Mouse (Mus musculus): ENCODE results near the gene Agrp. TPM values are rescaled to one million over a fixed set of nuclear protein-coding genes. Genes with fewer than 3 reads are reported as not detected.
A peak's percentile ranks its signal among the peaks of the same experiment; 100 is the strongest.

Agrp gene
- total and polyA plus RNA-seq, 2 experiments from 2014 or later: 0.53 TPM; not detected in 1

- no peak for DNase-seq (ENCODE audit: low spot score)
- H3K9me3 ChIP-seq (replicated peaks; ENCODE audit: control insufficient read depth, low read length): no peaks in the 10 kb centered on the region
- H3K4me1 ChIP-seq (ENCODE audit: control insufficient read depth, insufficient read depth): peaks cover 2% of the 10 kb centered on the region; the same call in 1 of the 2 replicates
- H3K4me2 ChIP-seq (ENCODE audit: low read depth, low read length): no peak overlapping the region
- TF ChIP-seq CTCF (IDR thresholded peaks at IDR 0.05; ENCODE audit: low read depth): no peak
- no peak for TF ChIP-seq EP300 (IDR thresholded peaks at IDR 0.05; ENCODE audit: low read depth)
- no peak for ATAC-seq (ENCODE audit: insufficient read depth, low read depth)
- H3K9ac ChIP-seq (replicated peaks; ENCODE audit: low read depth, low read length): no peak overlapping the region
- WGBS: 58% methylated on average over 6 of the region's 6 CpGs
- H3K4me3 ChIP-seq (ENCODE audit: low read depth, low read length): no peak overlapping the region
- H3K27me3 ChIP-seq (ENCODE audit: control insufficient read depth, insufficient read depth, low read length): 0 out of 2 replicates have a peak, but pooled peaks cover 3% of the 10 kb centered on the region
- no peak overlapping the region for H3K27ac ChIP-seq (ENCODE audit: low read depth)
- H3K36me3 ChIP-seq (replicated peaks; ENCODE audit: control insufficient read depth, insufficient read depth, low read length): no peaks in the 10 kb centered on the region
Measured at GRCm38 (mm10) chr8:105598777-105599176, 38.4 kb downstream of the Agrp start.

- Histone ChIP-seq H3K4me2 (ENCODE audit: low read depth, low read length) (peak overlapping the region; percentile 63), H3K36me3 (replicated peaks; ENCODE audit: control insufficient read depth, insufficient read depth, low read length) (no peaks in the 10 kb centered on the region), H3K9ac (replicated peaks; ENCODE audit: low read depth, low read length) (no peak overlapping the region), H3K9me3 (replicated peaks; ENCODE audit: control insufficient read depth, low read length) (no peaks in the 10 kb centered on the region), H3K27me3 (ENCODE audit: control insufficient read depth, insufficient read depth, low read length) (0 out of 2 replicates have a peak, but pooled peaks cover 3% of the 10 kb centered on the region), H3K27ac (ENCODE audit: low read depth) (peak overlapping the region; percentile 25; the same call in 1 of the 2 replicates), H3K4me1 (ENCODE audit: control insufficient read depth, insufficient read depth) (peaks cover 4% of the 10 kb centered on the region; the same call in 1 of the 2 replicates), H3K4me3 (ENCODE audit: low read depth, low read length) (peak overlapping the region; percentile 34)
- 4% methylated on average over 14 of the region's 14 CpGs for WGBS
- peak; percentile 84 for ATAC-seq (ENCODE audit: insufficient read depth, low read depth)
- DNase-seq (ENCODE audit: low spot score): peak; percentile 53
- TF ChIP-seq EP300 (IDR thresholded peaks at IDR 0.05; ENCODE audit: low read depth) (no peak), CTCF (IDR thresholded peaks at IDR 0.05; ENCODE audit: low read depth) (peak; percentile 72)
Measured at GRCm38 (mm10) chr8:105596362-105597034, 40.7 kb downstream of the Agrp start.

GRCm38 (mm10) chr8:105594451-105595242 lies 42.5 kb downstream of the Agrp start:
- H3K36me3 ChIP-seq (replicated peaks; ENCODE audit: control insufficient read depth, insufficient read depth, low read length): no peaks in the 10 kb centered on the region
- H3K27ac ChIP-seq (ENCODE audit: low read depth): peak overlapping the region; percentile 78
- ATAC-seq (ENCODE audit: insufficient read depth, low read depth) (no peak), DNase-seq (ENCODE audit: low spot score) (no peak)
- H3K4me2 ChIP-seq (ENCODE audit: low read depth, low read length): peak overlapping the region; percentile 49
- no peaks in the 10 kb centered on the region for H3K9me3 ChIP-seq (replicated peaks; ENCODE audit: control insufficient read depth, low read length)
- peaks cover 4% of the 10 kb centered on the region; the same call in 1 of the 2 replicates for H3K4me1 ChIP-seq (ENCODE audit: control insufficient read depth, insufficient read depth)
- peak overlapping the region; percentile 25 for H3K4me3 ChIP-seq (ENCODE audit: low read depth, low read length)
- 0 out of 2 replicates have a peak, but pooled peaks cover 3% of the 10 kb centered on the region for H3K27me3 ChIP-seq (ENCODE audit: control insufficient read depth, insufficient read depth, low read length)
- WGBS: 65% methylated on average over 18 of the region's 18 CpGs
- H3K9ac ChIP-seq (replicated peaks; ENCODE audit: low read depth, low read length): peak overlapping the region; percentile 2; the same call in 1 of the 2 replicates
- TF ChIP-seq CTCF (IDR thresholded peaks at IDR 0.05; ENCODE audit: low read depth): no peak
- no peak for TF ChIP-seq EP300 (IDR thresholded peaks at IDR 0.05; ENCODE audit: low read depth)

GRCm38 (mm10) chr8:105593859-105594258 lies 43.3 kb downstream of the Agrp start:
- Histone ChIP-seq H3K36me3 (replicated peaks; ENCODE audit: control insufficient read depth, insufficient read depth, low read length) (no peaks in the 10 kb centered on the region), H3K4me3 (ENCODE audit: low read depth, low read length) (peak overlapping the region; percentile 25), H3K27me3 (ENCODE audit: control insufficient read depth, insufficient read depth, low read length) (0 out of 2 replicates have a peak, but pooled peaks cover 3% of the 10 kb centered on the region), H3K4me2 (ENCODE audit: low read depth, low read length) (peak overlapping the region; percentile 49), H3K4me1 (ENCODE audit: control insufficient read depth, insufficient read depth) (peaks cover 4% of the 10 kb centered on the region; the same call in 1 of the 2 replicates), H3K9ac (replicated peaks; ENCODE audit: low read depth, low read length) (peak overlapping the region; percentile 2; the same call in 1 of the 2 replicates), H3K27ac (ENCODE audit: low read depth) (peak overlapping the region; percentile 78), H3K9me3 (replicated peaks; ENCODE audit: control insufficient read depth, low read length) (no peaks in the 10 kb centered on the region)
- DNase-seq (ENCODE audit: low spot score) (peak; percentile 76), ATAC-seq (ENCODE audit: insufficient read depth, low read depth) (peak; percentile 52)
- 9% methylated on average over 15 of the region's 15 CpGs for WGBS
- TF ChIP-seq CTCF (IDR thresholded peaks at IDR 0.05; ENCODE audit: low read depth) (no peak), EP300 (IDR thresholded peaks at IDR 0.05; ENCODE audit: low read depth) (no peak)

GRCm38 (mm10) chr8:105592431-105592830 lies 44.8 kb downstream of the Agrp start:
- no peak overlapping the region for H3K9ac ChIP-seq (replicated peaks; ENCODE audit: low read depth, low read length)
- 64% methylated on average over 2 of the region's 2 CpGs for WGBS
- ATAC-seq (ENCODE audit: insufficient read depth, low read depth): no peak

More at GRCm38 (mm10) chr8:105592431-105592830, 44.8 kb downstream of the Agrp start:
- no peaks in the 10 kb centered on the region for H3K36me3 ChIP-seq (replicated peaks; ENCODE audit: control insufficient read depth, insufficient read depth, low read length)
- no peak overlapping the region for H3K4me3 ChIP-seq (ENCODE audit: low read depth, low read length)
- H3K4me1 ChIP-seq (ENCODE audit: control insufficient read depth, insufficient read depth): peaks cover 4% of the 10 kb centered on the region; the same call in 1 of the 2 replicates
- no peak overlapping the region for H3K27ac ChIP-seq (ENCODE audit: low read depth)
- no peak for TF ChIP-seq EP300 (IDR thresholded peaks at IDR 0.05; ENCODE audit: low read depth)
- TF ChIP-seq CTCF (IDR thresholded peaks at IDR 0.05; ENCODE audit: low read depth): no peak
- H3K4me2 ChIP-seq (ENCODE audit: low read depth, low read length): no peak overlapping the region
- H3K27me3 ChIP-seq (ENCODE audit: control insufficient read depth, insufficient read depth, low read length): 0 out of 2 replicates have a peak, but pooled peaks cover 3% of the 10 kb centered on the region
- no peaks in the 10 kb centered on the region for H3K9me3 ChIP-seq (replicated peaks; ENCODE audit: control insufficient read depth, low read length)
- no peak for DNase-seq (ENCODE audit: low spot score)

Measured in heart, postnatal 0 days (tissue).